Mouse (Mus musculus): ENCODE results near the gene Tbl1x. TPM values are rescaled to one million over a fixed set of nuclear protein-coding genes. Genes with fewer than 3 reads are reported as not detected.

Gene Tbl1x
- polyA plus RNA-seq, 1 experiment from 2014 or later: 63.4 TPM

DNA sequence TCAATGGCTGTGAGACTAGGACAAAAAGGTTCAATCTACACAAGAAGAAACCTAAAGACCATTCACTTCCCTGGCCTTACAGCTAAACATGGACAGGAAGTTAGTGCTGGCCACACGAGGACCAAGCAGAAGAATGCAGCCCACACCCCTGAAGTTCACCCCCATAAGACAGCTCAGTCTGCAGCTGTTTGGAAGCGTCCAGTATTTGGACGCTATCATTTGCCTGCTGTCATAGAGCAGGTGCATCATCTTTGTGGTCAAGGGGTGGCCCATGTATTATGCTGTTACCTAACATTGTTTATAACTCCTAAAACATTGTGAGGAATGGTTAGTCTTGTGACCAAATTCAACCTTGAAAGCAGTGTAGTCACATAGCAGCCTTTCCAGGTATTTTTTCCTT is 151.2 kb downstream of the Tbl1x start:
- no peak overlapping the region for H3K4me2 ChIP-seq
- H3K9ac ChIP-seq: no peak overlapping the region
- 77% methylated on average over 3 of the region's 3 CpGs for WGBS
- no peak for ATAC-seq (ENCODE audit: insufficient number of reproducible peaks, low FRiP score)
- peaks cover 47% of the 10 kb centered on the region for H3K36me3 ChIP-seq
- no peaks in the 10 kb centered on the region for H3K27me3 ChIP-seq (replicated peaks)
- no peaks in the 10 kb centered on the region for H3K4me1 ChIP-seq (replicated peaks)
- no peak overlapping the region for H3K4me3 ChIP-seq
- H3K9me3 ChIP-seq (replicated peaks): no peaks in the 10 kb centered on the region
- no peak overlapping the region for H3K27ac ChIP-seq (ENCODE audit: poor library complexity, severe bottlenecking)

DNA sequence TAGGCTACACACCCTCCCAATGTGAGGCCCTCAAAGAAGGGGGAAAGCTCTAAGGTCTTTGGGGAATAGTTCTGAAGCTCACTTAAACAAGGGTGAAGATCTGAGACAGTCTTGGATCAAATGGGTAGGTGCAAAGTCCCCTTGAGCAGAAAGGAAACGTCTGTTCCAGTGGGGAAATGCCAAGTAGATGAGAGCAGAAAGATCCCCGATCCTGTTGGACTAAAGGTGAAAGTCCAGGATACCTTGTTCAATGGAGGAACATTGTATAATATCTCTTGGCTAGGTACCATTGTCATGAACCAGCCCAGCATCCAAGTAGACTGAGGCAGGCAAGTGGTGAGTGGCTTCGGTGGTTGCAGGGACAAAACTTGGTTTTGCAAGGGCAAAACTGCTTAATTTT is 152.5 kb downstream of the Tbl1x start:
- no peak overlapping the region for H3K9ac ChIP-seq
- H3K4me1 ChIP-seq (replicated peaks): no peaks in the 10 kb centered on the region
- no peak overlapping the region for H3K27ac ChIP-seq (ENCODE audit: poor library complexity, severe bottlenecking)
- H3K27me3 ChIP-seq (replicated peaks): no peaks in the 10 kb centered on the region
- H3K4me2 ChIP-seq: no peak overlapping the region
- 74% methylated on average over 3 of the region's 3 CpGs for WGBS
- no peak for ATAC-seq (ENCODE audit: insufficient number of reproducible peaks, low FRiP score)
- H3K36me3 ChIP-seq: peaks cover 42% of the 10 kb centered on the region
- no peaks in the 10 kb centered on the region for H3K9me3 ChIP-seq (replicated peaks)
- no peak overlapping the region for H3K4me3 ChIP-seq

DNA sequence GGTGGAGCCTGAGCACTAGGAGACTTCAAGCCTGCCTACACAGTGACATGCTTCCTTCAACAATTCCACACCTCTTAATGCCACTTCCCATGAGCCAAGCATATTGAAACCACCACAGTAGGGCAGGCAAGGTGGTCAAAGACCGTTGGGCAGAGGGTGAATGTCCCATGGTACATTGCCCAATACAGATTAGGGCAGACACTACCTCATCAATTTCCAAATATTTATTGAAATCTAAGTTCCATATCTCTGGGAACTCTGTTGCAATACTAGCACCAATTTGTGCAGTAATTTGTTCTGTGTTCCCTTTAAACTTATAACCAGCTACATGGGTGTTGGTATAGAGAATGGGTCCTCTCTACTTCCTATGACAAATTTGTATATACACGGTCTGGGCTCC is 154.2 kb downstream of the Tbl1x start:
- ATAC-seq (ENCODE audit: insufficient number of reproducible peaks, low FRiP score): no peak
- Histone ChIP-seq H3K9ac (no peak overlapping the region), H3K4me1 (replicated peaks) (no peaks in the 10 kb centered on the region), H3K27ac (ENCODE audit: poor library complexity, severe bottlenecking) (no peak overlapping the region), H3K4me2 (no peak overlapping the region), H3K4me3 (no peak overlapping the region), H3K9me3 (replicated peaks) (no peaks in the 10 kb centered on the region), H3K36me3 (peaks cover 28% of the 10 kb centered on the region), H3K27me3 (replicated peaks) (no peaks in the 10 kb centered on the region)
- WGBS: 71% methylated on average over 2 of the region's 2 CpGs

GRCm38 (mm10) chrX:77666911-77667310 is 156.1 kb downstream of the Tbl1x start:
- no peak for ATAC-seq (ENCODE audit: insufficient number of reproducible peaks, low FRiP score)
- no peaks in the 10 kb centered on the region for H3K27me3 ChIP-seq (replicated peaks)
- H3K9ac ChIP-seq: no peak overlapping the region
- H3K4me2 ChIP-seq: no peak overlapping the region
- peaks cover 14% of the 10 kb centered on the region; the same call in 1 of the 2 replicates for H3K36me3 ChIP-seq
- H3K27ac ChIP-seq (ENCODE audit: poor library complexity, severe bottlenecking): no peak overlapping the region
- 64% methylated on average over 1 of the region's 1 CpGs for WGBS
- H3K9me3 ChIP-seq (replicated peaks): no peaks in the 10 kb centered on the region
- no peak overlapping the region for H3K4me3 ChIP-seq
- no peaks in the 10 kb centered on the region for H3K4me1 ChIP-seq (replicated peaks)

DNA sequence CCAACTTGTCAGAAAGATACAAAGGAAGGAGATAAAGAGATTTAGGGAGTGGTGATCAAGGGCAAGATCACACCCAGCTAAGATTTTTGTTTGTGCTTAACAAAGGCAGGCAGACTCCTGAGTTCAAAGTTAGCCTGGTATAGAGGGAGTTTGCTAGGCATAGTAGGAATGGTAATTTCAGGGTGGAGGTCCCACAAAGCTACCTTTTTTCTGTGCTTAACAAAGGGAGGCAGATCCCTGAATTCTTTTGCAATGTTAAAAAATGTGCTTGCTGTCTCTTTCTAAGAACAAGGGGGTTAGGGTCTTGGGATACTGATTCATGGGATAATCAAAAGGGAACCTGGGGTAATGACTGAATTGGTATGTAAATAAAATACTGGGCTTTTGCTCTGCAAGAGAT is 156.6 kb downstream of the Tbl1x start:
- no peaks in the 10 kb centered on the region for H3K9me3 ChIP-seq (replicated peaks)
- ATAC-seq (ENCODE audit: insufficient number of reproducible peaks, low FRiP score): no peak
- H3K4me2 ChIP-seq: no peak overlapping the region
- no peaks in the 10 kb centered on the region for H3K4me1 ChIP-seq (replicated peaks)
- no peak overlapping the region for H3K27ac ChIP-seq (ENCODE audit: poor library complexity, severe bottlenecking)
- no peak overlapping the region for H3K4me3 ChIP-seq
- peaks cover 8% of the 10 kb centered on the region; the same call in 1 of the 2 replicates for H3K36me3 ChIP-seq
- no peaks in the 10 kb centered on the region for H3K27me3 ChIP-seq (replicated peaks)
- H3K9ac ChIP-seq: no peak overlapping the region

DNA sequence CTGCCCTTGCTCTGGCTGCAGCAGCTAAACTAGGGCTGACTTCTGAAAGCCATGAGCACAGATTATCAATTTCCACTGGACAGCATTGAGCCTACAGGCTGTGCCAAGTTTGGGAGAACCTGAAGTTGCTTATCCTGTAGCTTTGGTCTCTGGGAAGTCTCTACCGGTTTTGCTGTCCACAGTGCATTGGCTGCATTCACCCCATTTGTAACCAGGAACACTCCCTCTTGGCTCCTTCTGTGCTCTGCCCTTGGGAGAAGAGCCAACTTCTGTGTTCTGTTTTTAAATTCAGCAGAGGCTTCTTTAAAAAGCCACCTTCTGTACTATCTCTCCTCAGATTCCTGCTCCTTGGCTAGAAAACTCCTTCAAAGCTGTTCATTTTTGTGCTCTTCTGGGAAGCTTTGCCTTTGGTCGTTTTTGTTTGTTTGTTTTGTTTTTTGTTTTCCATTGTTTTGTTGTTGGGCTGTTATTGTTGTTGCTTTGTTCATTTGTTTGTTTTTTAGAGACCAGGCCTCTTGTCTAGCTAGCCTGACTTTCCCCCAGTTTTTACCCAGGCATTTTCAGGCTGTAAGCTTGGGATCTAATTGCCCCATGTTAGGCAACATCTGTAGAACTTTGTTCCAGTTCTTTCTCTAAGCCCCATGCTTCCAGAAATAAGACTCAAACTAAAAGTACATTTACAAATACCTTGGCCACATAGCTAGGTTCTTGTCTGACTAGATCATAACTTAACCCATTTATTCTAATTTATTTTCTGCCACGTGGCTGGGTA is 159.2 kb downstream of the Tbl1x start:
- 49% methylated on average over 3 of the region's 3 CpGs for WGBS
- ATAC-seq (ENCODE audit: insufficient number of reproducible peaks, low FRiP score): no peak

More for the DNA sequence above, 159.2 kb downstream of the Tbl1x start:
- H3K36me3 ChIP-seq: no peaks in the 10 kb centered on the region
- no peaks in the 10 kb centered on the region for H3K27me3 ChIP-seq (replicated peaks)
- no peak overlapping the region for H3K4me3 ChIP-seq
- no peak overlapping the region for H3K4me2 ChIP-seq
- no peaks in the 10 kb centered on the region for H3K4me1 ChIP-seq (replicated peaks)
- H3K27ac ChIP-seq (ENCODE audit: poor library complexity, severe bottlenecking): no peak overlapping the region
- no peaks in the 10 kb centered on the region for H3K9me3 ChIP-seq (replicated peaks)
- no peak overlapping the region for H3K9ac ChIP-seq
